Mouse (Mus musculus): Measurements from ENCODE around the gene Cmip.

- TF ChIP-seq POLR2A (IDR thresholded peaks at IDR 0.05; ENCODE audit: insufficient read length, low read depth): no peak
- no peak for TF ChIP-seq USF1 (IDR thresholded peaks at IDR 0.05; ENCODE audit: low read depth)
- TF ChIP-seq MYOG (IDR thresholded peaks at IDR 0.05; ENCODE audit: control insufficient read depth in 1 of 3, insufficient read depth in 1 of 3, insufficient read length in 2 of 3, low read depth in 2 of 3): no peak
- TF ChIP-seq REST (IDR thresholded peaks at IDR 0.05; ENCODE audit: insufficient read depth, insufficient read length): no peak
- TF ChIP-seq POLR2AphosphoS2 (IDR thresholded peaks at IDR 0.05; ENCODE audit: insufficient read length, low read depth): no peak
Measured at GRCm38 (mm10) chr8:117349541-117349940, 92.7 kb downstream of the Cmip start.
